Mouse (Mus musculus) heart, embryonic 16.5 days (tissue): ENCODE measurements around the gene Tfip11. TPM values are rescaled to one million over a fixed set of nuclear protein-coding genes. Genes with fewer than 3 reads are reported as not detected.

Experiments
- ATAC-seq: fragments of 200-750 bp; cut with Nextera tagmentation; replicated peaks from 2 replicates; pipeline ENCODE4 v1.8.0; 2017; ENCODE audit warnings: moderate number of reproducible peaks; ENCODE audit not compliant: insufficient read depth, low FRiP score; ENCODE audit errors: extremely low read depth
- H3K27ac ChIP-seq: fragments of 300-500 bp; sonication (generic); 2 replicates; pipeline ENCODE4 v1.5.1; 2014; ENCODE audit warnings: mild to moderate bottlenecking, low read length, control low read depth, moderate library complexity
- H3K27me3 ChIP-seq: fragments of 300-500 bp; sonication (generic); 2 replicates; pipeline ENCODE4 v1.6.1; 2014; ENCODE audit warnings: low read length, mixed read lengths; ENCODE audit not compliant: control insufficient read depth, insufficient read depth
- H3K36me3 ChIP-seq: fragments of 300-500 bp; sonication (generic); 2 replicates; pipeline ENCODE4 v1.6.1; 2014; ENCODE audit not compliant: control insufficient read depth, insufficient read depth
- H3K4me1 ChIP-seq: fragments of 300-500 bp; sonication (generic); 2 replicates; pipeline ENCODE4 v1.6.1; 2014; ENCODE audit warnings: low read length, mixed read lengths; ENCODE audit not compliant: control insufficient read depth, insufficient read depth
- H3K4me2 ChIP-seq: fragments of 300-500 bp; sonication (generic); 2 replicates; pipeline ENCODE4 v1.6.1; 2014; ENCODE audit warnings: low read depth, mild to moderate bottlenecking, control low read depth, low read length
- H3K4me3 ChIP-seq: fragments of 300-500 bp; sonication (generic); 2 replicates; pipeline ENCODE4 v1.5.1; 2014; ENCODE audit warnings: mild to moderate bottlenecking, control low read depth, low read length
- H3K9ac ChIP-seq: fragments of 300-500 bp; sonication (generic); 2 replicates; pipeline ENCODE4 v1.6.1; 2014; ENCODE audit warnings: low read length, control low read depth
- H3K9me3 ChIP-seq: fragments of 300-500 bp; sonication (generic); replicated peaks from 2 replicates; pipeline ENCODE4 v1.6.1; 2016; ENCODE audit warnings: low read length; ENCODE audit not compliant: control insufficient read depth
- WGBS: fragments of 180-500 bp; shearing (Covaris S2); extraction: QIAGEN DNeasy Blood & Tissue Kit; methylation state at CpG from one replicate; pipeline ENCODE4 v1.1.7; 2014; 5-methylcytosine and 5-hydroxymethylcytosine counted together
- polyA plus RNA-seq: library from polyadenylated mRNA; unstranded; fragments of >200 nt; fragmentation: Nextera tagmentation; extraction: Ambion mirVana; gene quantifications from 2 replicates; pipeline ENCODE4 v1.2.1, GENCODE M21; 2015

Tfip11 gene
- polyA plus RNA-seq, 1 experiment from 2014 or later = 19.1 TPM

DNA sequence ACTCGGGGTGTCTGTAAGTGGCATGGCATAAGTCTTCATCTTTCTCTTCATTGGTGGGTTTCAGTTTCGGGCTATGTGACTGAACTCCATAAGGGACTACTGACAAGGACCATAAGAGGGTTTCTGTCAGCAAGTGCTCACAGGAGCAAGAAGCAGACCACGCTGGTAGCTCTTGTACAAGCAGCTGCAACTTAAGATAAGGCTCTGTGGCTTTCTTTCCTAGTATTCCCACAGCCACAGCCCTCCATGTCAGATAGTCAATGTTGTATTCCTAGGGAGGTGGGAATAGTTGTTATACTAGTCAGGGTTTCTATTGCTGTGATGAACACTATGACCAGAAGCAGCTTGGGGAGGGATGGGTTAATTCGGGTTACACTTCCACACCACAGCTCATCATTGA, 33.4 kb downstream of the Tfip11 start:
- H3K27me3 ChIP-seq = no peaks in the 10 kb centered on the region
- H3K4me2 ChIP-seq = no peak overlapping the region
- peaks cover 10% of the 10 kb centered on the region for H3K36me3 ChIP-seq
- no peak overlapping the region for H3K9ac ChIP-seq
- no peak overlapping the region for H3K4me3 ChIP-seq
- no peak for ATAC-seq
- H3K27ac ChIP-seq = no peak overlapping the region
- H3K9me3 ChIP-seq = no peaks in the 10 kb centered on the region; the same call in 1 of the 2 replicates
- H3K4me1 ChIP-seq = 0 out of 2 replicates have a peak, but pooled peaks cover 5% of the 10 kb centered on the region
- WGBS = 50% methylated on average over 4 of the region's 4 CpGs

GRCm38 (mm10) chr5:112360077-112360476, 33.9 kb downstream of the Tfip11 start:
- peaks cover 9% of the 10 kb centered on the region for H3K36me3 ChIP-seq
- no peak overlapping the region for H3K4me2 ChIP-seq
- no peak overlapping the region for H3K27ac ChIP-seq
- no peaks in the 10 kb centered on the region; the same call in 1 of the 2 replicates for H3K9me3 ChIP-seq
- H3K4me1 ChIP-seq = 0 out of 2 replicates have a peak, but pooled peaks cover 5% of the 10 kb centered on the region
- H3K9ac ChIP-seq = no peak overlapping the region
- H3K4me3 ChIP-seq = no peak overlapping the region
- 86% methylated on average over 3 of the region's 3 CpGs for WGBS
- ATAC-seq = no peak
- H3K27me3 ChIP-seq = no peaks in the 10 kb centered on the region

GRCm38 (mm10) chr5:112364184-112364797, 38.1 kb downstream of the Tfip11 start:
- H3K9me3 ChIP-seq = no peaks in the 10 kb centered on the region; the same call in 1 of the 2 replicates
- H3K27ac ChIP-seq = no peak overlapping the region
- H3K9ac ChIP-seq = no peak overlapping the region
- 76% methylated on average over 10 of the region's 10 CpGs for WGBS
- 0 out of 2 replicates have a peak, but pooled peaks cover 3% of the 10 kb centered on the region for H3K4me1 ChIP-seq
- H3K27me3 ChIP-seq = no peaks in the 10 kb centered on the region
- 0 out of 2 replicates have a peak, but pooled peaks have one; percentile 28 for ATAC-seq
- peaks cover 14% of the 10 kb centered on the region for H3K36me3 ChIP-seq
- no peak overlapping the region for H3K4me3 ChIP-seq
- H3K4me2 ChIP-seq = no peak overlapping the region

DNA sequence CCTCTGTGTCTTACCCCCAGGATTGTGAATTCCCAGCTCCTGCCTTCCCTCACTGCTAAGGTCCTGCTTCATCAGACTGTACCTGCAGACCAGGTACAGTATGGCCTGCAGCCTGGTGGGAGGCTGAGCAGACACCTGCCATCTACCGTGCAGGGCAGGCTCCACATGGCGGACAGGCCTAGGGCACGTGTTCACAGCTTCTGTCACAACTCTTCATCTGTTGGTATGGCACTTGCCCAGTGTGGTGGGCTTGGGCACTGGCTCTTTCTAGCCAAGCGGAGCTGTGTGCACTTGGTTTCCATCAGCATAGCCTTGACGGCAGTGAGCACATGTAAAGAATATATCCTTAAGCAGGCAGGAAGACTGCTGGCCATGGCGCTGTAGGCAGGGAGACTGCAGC, 40.7 kb downstream of the Tfip11 start:
- Histone ChIP-seq H3K9me3 (no peaks in the 10 kb centered on the region; the same call in 1 of the 2 replicates), H3K27ac (no peak overlapping the region), H3K27me3 (no peaks in the 10 kb centered on the region), H3K36me3 (peaks cover 21% of the 10 kb centered on the region), H3K9ac (no peak overlapping the region), H3K4me3 (no peak overlapping the region), H3K4me1 (no peaks in the 10 kb centered on the region), H3K4me2 (no peak overlapping the region)
- ATAC-seq = no peak
- 93% methylated on average over 6 of the region's 6 CpGs for WGBS

- H3K36me3 ChIP-seq = peaks cover 25% of the 10 kb centered on the region
- H3K4me1 ChIP-seq = no peaks in the 10 kb centered on the region
- no peak overlapping the region for H3K4me3 ChIP-seq
- no peaks in the 10 kb centered on the region for H3K9me3 ChIP-seq
- no peak overlapping the region for H3K9ac ChIP-seq
- no peak overlapping the region for H3K27ac ChIP-seq
- no peak overlapping the region for H3K4me2 ChIP-seq
- H3K27me3 ChIP-seq = no peaks in the 10 kb centered on the region
- 84% methylated on average over 4 of the region's 4 CpGs for WGBS
- no peak for ATAC-seq
Observed at GRCm38 (mm10) chr5:112367338-112367737, 41.2 kb downstream of the Tfip11 start.

GRCm38 (mm10) chr5:112367929-112368328, 41.8 kb downstream of the Tfip11 start:
- peaks cover 25% of the 10 kb centered on the region for H3K36me3 ChIP-seq
- WGBS = 79% methylated on average over 12 of the region's 12 CpGs
- ATAC-seq = no peak
- H3K4me2 ChIP-seq = no peak overlapping the region
- no peak overlapping the region for H3K9ac ChIP-seq
- H3K27me3 ChIP-seq = no peaks in the 10 kb centered on the region
- no peak overlapping the region for H3K27ac ChIP-seq
- H3K9me3 ChIP-seq = no peaks in the 10 kb centered on the region
- no peaks in the 10 kb centered on the region for H3K4me1 ChIP-seq
- H3K4me3 ChIP-seq = no peak overlapping the region

DNA sequence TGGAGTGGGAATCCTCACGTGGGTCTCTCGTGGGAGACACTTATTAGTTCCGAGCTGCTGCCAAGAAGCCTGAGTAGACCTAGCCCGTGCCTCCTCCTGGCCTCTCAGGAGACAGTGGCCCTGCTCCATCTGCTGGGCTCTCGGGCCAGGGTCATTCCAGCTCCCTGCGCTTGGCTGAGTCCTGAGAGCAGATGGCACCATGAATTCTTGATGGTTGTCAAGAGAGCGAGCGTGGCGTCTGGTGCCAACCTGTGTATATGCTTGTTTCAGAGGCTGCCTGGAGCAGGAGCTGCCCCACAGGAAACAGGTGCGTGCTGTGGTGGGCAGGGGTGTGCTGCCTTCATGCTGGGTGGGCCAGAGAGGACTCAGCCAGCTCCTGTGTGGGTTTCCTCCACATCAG, 42.5 kb downstream of the Tfip11 start:
- ATAC-seq = no peak
- Histone ChIP-seq H3K4me1 (no peaks in the 10 kb centered on the region), H3K9ac (no peak overlapping the region), H3K4me2 (no peak overlapping the region), H3K4me3 (no peak overlapping the region), H3K27ac (no peak overlapping the region), H3K27me3 (no peaks in the 10 kb centered on the region), H3K9me3 (no peaks in the 10 kb centered on the region), H3K36me3 (peaks cover 25% of the 10 kb centered on the region)
- 92% methylated on average over 10 of the region's 10 CpGs for WGBS

- H3K9me3 ChIP-seq = no peaks in the 10 kb centered on the region
- no peaks in the 10 kb centered on the region for H3K27me3 ChIP-seq
- no peak for ATAC-seq
- H3K4me3 ChIP-seq = no peak overlapping the region
- peaks cover 27% of the 10 kb centered on the region for H3K36me3 ChIP-seq
- no peak overlapping the region for H3K27ac ChIP-seq
- H3K4me1 ChIP-seq = no peaks in the 10 kb centered on the region
- H3K4me2 ChIP-seq = no peak overlapping the region
- 91% methylated on average over 13 of the region's 13 CpGs for WGBS
- no peak overlapping the region for H3K9ac ChIP-seq
Observed at GRCm38 (mm10) chr5:112369326-112369725, 43.2 kb downstream of the Tfip11 start.

DNA sequence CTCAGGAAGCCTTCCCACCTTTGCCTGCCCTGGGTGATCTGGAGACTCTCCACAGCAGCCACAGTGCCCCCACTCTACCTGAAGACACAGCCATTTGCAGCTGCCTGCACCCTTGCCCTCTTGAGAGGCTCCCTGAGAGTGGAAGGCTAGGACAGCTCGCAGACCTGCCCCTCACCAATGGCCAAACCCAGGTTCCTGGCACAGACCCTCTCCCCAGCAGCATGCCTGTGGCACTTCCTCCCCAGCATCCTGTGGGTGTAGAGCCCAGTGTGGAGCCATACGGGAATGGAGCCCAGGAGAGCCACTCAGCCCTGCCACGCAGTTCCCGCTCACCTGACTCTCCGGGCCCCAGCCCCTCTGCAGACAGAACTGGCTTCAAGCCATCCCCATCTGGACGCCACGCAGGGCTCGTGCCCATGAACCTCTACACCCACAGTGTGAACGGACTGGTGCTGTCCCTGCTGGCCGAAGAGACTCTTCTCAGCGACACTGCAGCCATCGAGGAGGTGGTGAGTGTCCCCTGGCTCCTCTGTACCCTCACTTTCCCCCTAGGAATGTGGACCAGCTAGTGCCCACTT, 44.2 kb downstream of the Tfip11 start:
- Histone ChIP-seq H3K9me3 (no peaks in the 10 kb centered on the region), H3K4me3 (no peak overlapping the region), H3K4me2 (no peak overlapping the region), H3K36me3 (peaks cover 19% of the 10 kb centered on the region), H3K27ac (no peak overlapping the region), H3K4me1 (no peaks in the 10 kb centered on the region), H3K9ac (no peak overlapping the region), H3K27me3 (no peaks in the 10 kb centered on the region)
- 90% methylated on average over 12 of the region's 12 CpGs for WGBS
- ATAC-seq = no peak
